Mouse (Mus musculus) kidney, postnatal 36 days (tissue): Measurements from ENCODE around the gene Gm14632.
"Not testable (repeated sequence)": the region's sequence is repeated elsewhere in the genome, so short reads cannot be mapped to it uniquely, and the experiment has no call there.

Experiments
- DNase-seq, 2 experiments: peaks; one replicate each; pipeline ENCODE4 v3.0.0; 2021 to 2022; ENCODE audit warnings: mixed read lengths in 2 of 2

Gene Gm14632

DNA sequence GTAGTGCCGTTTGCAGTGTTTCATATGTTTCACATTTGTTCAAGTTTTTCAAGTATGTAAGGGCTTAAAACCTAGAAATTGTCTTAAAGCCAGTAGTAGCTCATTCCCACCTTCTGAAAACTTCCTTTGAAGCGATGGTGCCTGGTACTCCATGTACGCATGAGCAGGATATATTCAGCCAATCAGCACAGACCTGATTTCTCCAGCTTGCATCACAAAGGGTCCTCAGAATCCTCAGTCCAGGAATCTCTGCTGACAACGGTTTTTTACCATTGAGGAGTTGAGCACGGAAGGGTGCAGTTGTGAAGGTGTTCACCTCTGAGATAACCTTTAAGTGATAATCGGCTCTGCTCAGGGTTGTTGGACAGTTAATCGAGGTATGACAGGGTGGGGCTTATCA lies at the start of gene Gm14632:
Gm14632 (plus strand) TSS at position 301 of the 400 bp plus-strand sequence.
- not testable (repeated sequence) for DNase-seq
